Mouse (Mus musculus) A20 (cell line): Measurements from ENCODE around the gene Lamb1.

ENCODE experiments used
- DNase-seq: peaks from one replicate; pipeline ENCODE4 v3.0.0-alpha.2; 2011; ENCODE audit warnings: low read depth, low spot score

Gene Lamb1

GRCm38 (mm10) chr12:31252259-31252658, 12.8 kb upstream of the Lamb1 start:
- DNase-seq, result no peak

GRCm38 (mm10) chr12:31254978-31255377, 10.1 kb upstream of the Lamb1 start:
- DNase-seq, result no peak

- no peak for DNase-seq
Measured at GRCm38 (mm10) chr12:31256121-31256903, 8.7 kb upstream of the Lamb1 start.

- DNase-seq, result no peak
Measured at GRCm38 (mm10) chr12:31261882-31262281, 3.2 kb upstream of the Lamb1 start.

GRCm38 (mm10) chr12:31263921-31264320, 1.1 kb upstream of the Lamb1 start:
- no peak for DNase-seq

- DNase-seq, result no peak
Measured at GRCm38 (mm10) chr12:31265722-31266431, 843 bp downstream of the Lamb1 start.

- DNase-seq, result no peak
Measured at GRCm38 (mm10) chr12:31266686-31267085, 1.7 kb downstream of the Lamb1 start.

- DNase-seq, result no peak
Measured at GRCm38 (mm10) chr12:31267363-31267762, 2.3 kb downstream of the Lamb1 start.

- no peak for DNase-seq
Measured at GRCm38 (mm10) chr12:31268315-31268714, 3.3 kb downstream of the Lamb1 start.

GRCm38 (mm10) chr12:31269020-31269597, 4.1 kb downstream of the Lamb1 start:
- DNase-seq, result no peak

GRCm38 (mm10) chr12:31270361-31270760, 5.3 kb downstream of the Lamb1 start:
- no peak for DNase-seq

- DNase-seq, result no peak
Measured at GRCm38 (mm10) chr12:31270776-31271175, 5.7 kb downstream of the Lamb1 start.

GRCm38 (mm10) chr12:31271361-31272011, 6.5 kb downstream of the Lamb1 start:
- no peak for DNase-seq

GRCm38 (mm10) chr12:31272012-31272735, 7.1 kb downstream of the Lamb1 start:
- no peak for DNase-seq

- DNase-seq, result no peak
Measured at GRCm38 (mm10) chr12:31272846-31273245, 7.8 kb downstream of the Lamb1 start.

GRCm38 (mm10) chr12:31273646-31274045, 8.6 kb downstream of the Lamb1 start:
- no peak for DNase-seq

GRCm38 (mm10) chr12:31275411-31275810, 10.4 kb downstream of the Lamb1 start:
- DNase-seq, result no peak

GRCm38 (mm10) chr12:31278270-31278669, 13.2 kb downstream of the Lamb1 start:
- DNase-seq, result no peak

- DNase-seq, result no peak
Measured at GRCm38 (mm10) chr12:31280318-31280717, 15.3 kb downstream of the Lamb1 start.

GRCm38 (mm10) chr12:31281100-31281591, 16.1 kb downstream of the Lamb1 start:
- DNase-seq, result no peak

GRCm38 (mm10) chr12:31282241-31282640, 17.2 kb downstream of the Lamb1 start:
- DNase-seq, result no peak
